Mouse (Mus musculus) Muller cell, postnatal 12 days (primary cell): ENCODE measurements around the gene Gpsm3.

Source experiments
- DNase-seq: peaks from one replicate; pipeline ENCODE4 v3.0.0-alpha.2; 2015; ENCODE audit errors: inconsistent ontology term

The Gpsm3 gene

GRCm38 (mm10) chr17:34629221-34629751 lies 39.7 kb downstream of the Gpsm3 start, which contains the start of gene Prrt1:
Prrt1 (plus strand) TSS chr17:34629533.
- no peak for DNase-seq

- DNase-seq, result no peak
These were observed 40.4 kb downstream of the Gpsm3 start for GRCm38 (mm10) chr17:34629796-34630603.

DNA sequence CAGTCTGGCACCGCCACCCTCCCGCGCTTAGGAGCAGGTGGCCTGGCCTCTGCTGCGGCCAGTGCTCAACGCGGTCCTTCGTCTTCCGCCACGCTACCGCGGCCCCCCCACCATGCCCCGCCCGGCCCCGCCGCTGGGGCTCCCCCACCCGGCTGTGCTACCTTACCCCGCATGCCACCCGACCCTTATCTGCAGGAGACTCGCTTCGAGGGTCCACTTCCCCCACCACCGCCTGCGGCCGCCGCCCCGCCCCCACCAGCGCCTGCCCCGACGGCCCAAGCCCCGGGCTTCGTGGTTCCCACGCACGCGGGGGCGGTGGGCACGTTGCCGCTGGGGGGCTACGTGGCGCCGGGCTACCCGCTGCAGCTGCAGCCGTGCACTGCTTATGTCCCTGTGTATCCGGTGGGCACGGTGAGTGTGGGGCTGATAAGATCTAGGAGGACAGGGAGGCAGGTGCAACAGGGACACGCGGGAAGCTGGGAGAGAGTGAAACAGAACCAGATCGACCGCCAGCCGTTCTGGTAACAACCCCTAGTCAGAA lies 41.2 kb downstream of the Gpsm3 start:
- no peak for DNase-seq

GRCm38 (mm10) chr17:34631647-34632046 lies 42.0 kb downstream of the Gpsm3 start:
- no peak for DNase-seq

- DNase-seq, result peak; percentile 87
These were observed 42.7 kb downstream of the Gpsm3 start for GRCm38 (mm10) chr17:34632261-34632691.

DNA sequence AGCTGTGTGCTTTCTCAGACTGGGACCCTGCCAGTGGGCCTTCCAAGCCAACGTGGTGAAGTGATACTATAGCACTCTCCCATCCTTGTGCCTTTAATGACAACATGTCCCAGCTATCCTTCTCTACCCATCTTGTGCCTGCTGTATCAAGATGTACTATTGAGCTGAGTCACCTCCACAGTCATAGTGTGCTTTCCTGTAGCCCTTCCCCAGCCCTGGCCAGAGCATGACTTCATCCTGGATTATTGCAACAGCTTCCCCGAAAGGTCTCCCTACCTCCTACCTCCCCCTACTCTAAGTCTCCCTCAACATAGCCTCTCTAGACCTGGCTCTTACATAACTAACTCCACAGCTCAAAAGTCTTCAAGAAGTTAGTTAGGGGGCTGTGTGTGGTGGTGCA lies 46.1 kb downstream of the Gpsm3 start:
- DNase-seq, result no peak

GRCm38 (mm10) chr17:34637459-34637858 lies 47.9 kb downstream of the Gpsm3 start:
- DNase-seq, result no peak

GRCm38 (mm10) chr17:34639461-34640255 lies 50.1 kb downstream of the Gpsm3 start:
- no peak for DNase-seq

- DNase-seq, result peak; percentile 93
These were observed 51.4 kb downstream of the Gpsm3 start for GRCm38 (mm10) chr17:34640778-34641601.
